Mouse (Mus musculus): ENCODE measurements around the gene Cdk9.

Gene Cdk9

GRCm38 (mm10) chr2:32712934-32713817 is at the start of gene Cdk9:
TSS of gene Cdk9 (minus strand) at chr2:32713076.
- peak; percentile 73 for DNase-seq (ENCODE audit: low read depth, low spot score)

- no peak for DNase-seq (ENCODE audit: low read depth, low spot score)
Measured at GRCm38 (mm10) chr2:32761859-32762258, 49.0 kb upstream of the Cdk9 start.

- DNase-seq (ENCODE audit: low read depth, low spot score): no peak
Measured at GRCm38 (mm10) chr2:32761361-32761760, 48.5 kb upstream of the Cdk9 start.

- no peak for DNase-seq (ENCODE audit: low read depth, low spot score)
Measured at GRCm38 (mm10) chr2:32759001-32759400, 46.1 kb upstream of the Cdk9 start.

- no peak for DNase-seq (ENCODE audit: low read depth, low spot score)
Measured at GRCm38 (mm10) chr2:32758503-32758902, 45.6 kb upstream of the Cdk9 start.

DNA sequence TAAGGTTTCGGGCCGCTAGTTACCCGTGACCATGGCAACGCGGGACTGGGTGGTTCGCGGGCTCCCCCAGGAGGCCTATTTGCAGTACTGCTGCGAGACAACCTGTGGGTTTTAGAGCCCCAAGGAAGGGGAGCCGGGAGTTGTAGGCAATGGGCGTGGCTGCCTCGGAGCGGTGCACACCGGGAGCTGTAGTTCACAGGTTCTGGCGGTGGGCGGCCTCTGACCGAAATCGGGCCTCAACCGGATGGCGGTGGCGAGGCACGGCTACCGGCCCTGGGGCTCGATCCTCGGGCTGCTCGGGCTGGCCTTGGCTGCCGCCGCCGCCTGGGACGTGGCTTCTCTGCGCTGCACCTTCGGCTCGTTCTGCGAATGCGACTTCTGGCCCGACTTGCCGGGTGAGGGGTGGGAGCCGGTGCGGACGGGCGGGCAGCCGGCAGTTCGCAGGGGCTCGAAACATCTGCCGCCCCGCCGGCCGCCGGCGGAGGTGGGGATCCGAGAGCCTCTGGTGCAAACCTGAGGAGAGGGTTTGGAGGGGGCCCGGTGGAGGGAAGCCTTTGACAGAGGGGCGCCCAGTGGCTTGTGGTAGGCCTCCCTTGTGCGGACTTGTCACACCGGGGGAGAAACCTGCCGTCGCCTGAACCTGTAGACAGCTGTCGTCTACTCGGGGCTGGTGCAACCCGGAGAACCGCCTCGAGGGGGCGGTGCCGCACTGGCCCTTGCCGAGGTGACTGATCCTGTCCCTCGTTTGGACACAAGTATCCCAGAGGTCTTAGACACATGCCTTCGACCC is 44.4 kb upstream of the Cdk9 start, which contains the start of gene Tor2a:
Gene Tor2a, plus strand, starts transcription at position 179 of the 790 bp plus-strand sequence.
- peak; percentile 96 for DNase-seq (ENCODE audit: low read depth, low spot score)

- DNase-seq (ENCODE audit: low read depth, low spot score): no peak
Measured at GRCm38 (mm10) chr2:32756674-32757055, 43.8 kb upstream of the Cdk9 start.

DNA sequence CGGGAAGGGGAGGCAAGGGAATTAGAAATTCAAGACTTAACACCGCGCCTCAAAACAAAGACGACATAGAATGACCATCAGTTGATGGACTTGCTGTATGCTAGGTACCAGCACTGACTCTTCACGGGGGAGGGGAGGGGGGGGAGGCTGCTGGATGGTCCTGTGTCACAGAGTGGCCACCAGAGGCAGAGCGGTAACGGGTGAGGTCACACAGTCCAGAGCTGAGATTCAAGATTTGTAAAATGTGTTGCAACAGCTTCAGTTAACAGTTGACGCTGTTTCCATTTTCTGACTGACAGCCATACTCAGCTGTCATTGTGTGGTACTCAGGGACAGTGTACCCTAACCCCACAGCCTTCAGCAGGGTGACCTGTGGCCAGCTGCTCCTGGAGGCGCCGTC is 39.3 kb upstream of the Cdk9 start:
- DNase-seq (ENCODE audit: low read depth, low spot score): no peak

- DNase-seq (ENCODE audit: low read depth, low spot score): no peak
Measured at GRCm38 (mm10) chr2:32751665-32752033, 38.8 kb upstream of the Cdk9 start.

GRCm38 (mm10) chr2:32750887-32751664 is 38.2 kb upstream of the Cdk9 start:
- no peak for DNase-seq (ENCODE audit: low read depth, low spot score)

DNA sequence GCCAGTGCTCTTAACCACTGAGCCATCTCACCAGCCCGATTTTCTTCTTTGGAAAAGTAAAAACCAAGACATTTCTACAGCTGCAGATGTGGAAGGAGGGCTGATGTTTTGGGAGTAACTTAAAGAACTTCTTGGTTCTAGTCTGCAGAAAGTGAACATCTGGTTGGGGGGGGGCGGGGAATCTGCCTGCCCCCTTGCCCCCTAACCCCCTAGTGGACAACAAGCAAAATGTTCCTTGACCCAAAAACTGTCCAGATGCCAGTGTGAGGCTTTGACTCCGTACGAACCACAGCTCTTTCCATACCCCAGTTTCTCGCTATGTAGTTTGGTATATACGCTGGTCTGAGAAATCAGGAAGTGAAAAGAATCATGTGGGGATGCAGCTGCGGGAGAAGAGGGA is 37.3 kb upstream of the Cdk9 start:
- no peak for DNase-seq (ENCODE audit: low read depth, low spot score)

GRCm38 (mm10) chr2:32749082-32749481 is 36.2 kb upstream of the Cdk9 start:
- no peak for DNase-seq (ENCODE audit: low read depth, low spot score)

GRCm38 (mm10) chr2:32744272-32744982 is 31.6 kb upstream of the Cdk9 start:
- DNase-seq (ENCODE audit: low read depth, low spot score): no peak

DNA sequence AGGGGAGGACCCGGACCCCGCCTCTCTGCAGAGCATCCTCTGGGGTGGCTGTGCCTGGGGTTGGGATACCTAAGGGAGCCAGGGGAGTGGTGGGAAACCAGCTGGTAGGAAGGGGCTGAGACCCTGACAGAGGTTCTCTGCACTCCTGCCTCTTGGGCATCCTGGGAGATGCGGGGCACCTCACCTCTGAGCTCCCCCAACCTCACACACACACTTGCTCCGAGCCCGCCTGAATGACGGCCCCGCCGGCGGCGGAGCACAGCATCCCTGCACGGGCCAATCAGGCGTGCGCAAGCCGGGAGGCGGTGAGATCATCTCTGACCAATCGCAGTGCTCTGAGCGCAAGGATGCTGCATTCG is 29.3 kb upstream of the Cdk9 start:
- peak; percentile 82 for DNase-seq (ENCODE audit: low read depth, low spot score)

DNA sequence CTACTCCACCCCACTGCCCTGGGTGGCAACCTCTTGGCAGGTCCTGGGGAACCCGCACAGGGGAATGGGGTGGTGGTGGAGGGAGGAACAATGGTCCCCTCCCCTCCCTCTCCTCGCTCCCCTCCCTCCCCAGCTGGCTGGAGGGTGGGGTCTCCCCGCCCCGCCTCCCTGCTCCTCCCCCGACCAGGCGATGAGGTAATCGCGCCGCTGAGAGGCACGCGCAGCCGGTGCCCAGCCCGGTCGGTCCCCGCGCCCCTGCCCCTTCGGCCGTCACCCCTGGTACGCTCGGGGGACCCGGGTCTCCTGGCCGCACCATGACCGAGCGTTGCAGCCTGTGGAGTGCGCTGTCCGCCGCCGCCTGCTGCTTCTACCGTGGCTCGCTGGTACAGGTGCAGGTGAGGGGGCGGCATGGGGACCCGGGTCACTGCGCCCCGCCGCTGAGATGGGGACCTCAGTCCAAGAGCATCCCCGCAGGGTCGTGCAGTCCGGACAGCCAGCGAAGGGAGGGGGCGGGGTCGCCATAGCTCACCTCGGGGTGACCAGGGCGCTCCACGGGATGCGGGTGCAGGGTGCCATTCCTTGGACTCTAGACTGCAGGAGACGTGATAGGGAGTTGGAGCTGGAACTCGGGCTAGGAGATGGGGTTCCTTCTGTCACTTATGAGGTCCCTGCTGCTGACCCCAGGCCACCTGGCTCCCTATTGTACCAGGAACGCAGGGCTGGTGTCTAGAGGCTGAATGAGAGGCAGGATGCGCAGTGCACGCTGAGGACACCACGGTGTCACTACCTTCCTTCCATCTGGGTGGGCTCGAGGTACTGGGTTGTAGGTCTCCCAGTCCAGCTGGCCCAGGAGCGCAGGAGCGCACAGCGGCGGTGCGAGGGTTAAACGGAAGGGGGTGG is 28.6 kb upstream of the Cdk9 start:
- DNase-seq (ENCODE audit: low read depth, low spot score): no peak

DNA sequence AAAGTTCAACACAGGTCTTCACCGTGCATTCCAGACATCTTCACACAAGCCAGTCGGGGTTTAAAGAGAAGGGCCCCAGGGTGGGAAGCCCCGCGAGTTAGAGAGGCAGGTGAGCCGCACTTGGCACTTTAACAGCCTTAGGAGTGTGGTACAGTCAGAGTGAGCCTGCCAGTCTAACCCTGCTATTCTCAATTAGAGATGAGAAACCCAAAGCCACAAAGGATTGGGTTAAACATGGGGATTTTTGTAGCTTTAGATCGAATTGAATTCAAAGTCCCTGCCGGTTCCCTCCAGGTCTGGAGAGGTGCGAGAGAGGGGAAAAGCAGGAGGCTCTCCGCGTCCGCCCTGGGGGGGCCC is 28.0 kb upstream of the Cdk9 start, which contains the start of gene 6330409D20Rik:
Gene 6330409D20Rik, minus strand, starts transcription at position 101 of the 357 bp plus-strand sequence.
- DNase-seq (ENCODE audit: low read depth, low spot score): no peak

- no peak for DNase-seq (ENCODE audit: low read depth, low spot score)
Measured at GRCm38 (mm10) chr2:32739311-32739710, 26.4 kb upstream of the Cdk9 start.

GRCm38 (mm10) chr2:32737008-32737407 is 24.1 kb upstream of the Cdk9 start:
- no peak for DNase-seq (ENCODE audit: low read depth, low spot score)

- DNase-seq (ENCODE audit: low read depth, low spot score): no peak
Measured at GRCm38 (mm10) chr2:32736306-32736829, 23.5 kb upstream of the Cdk9 start.

DNA sequence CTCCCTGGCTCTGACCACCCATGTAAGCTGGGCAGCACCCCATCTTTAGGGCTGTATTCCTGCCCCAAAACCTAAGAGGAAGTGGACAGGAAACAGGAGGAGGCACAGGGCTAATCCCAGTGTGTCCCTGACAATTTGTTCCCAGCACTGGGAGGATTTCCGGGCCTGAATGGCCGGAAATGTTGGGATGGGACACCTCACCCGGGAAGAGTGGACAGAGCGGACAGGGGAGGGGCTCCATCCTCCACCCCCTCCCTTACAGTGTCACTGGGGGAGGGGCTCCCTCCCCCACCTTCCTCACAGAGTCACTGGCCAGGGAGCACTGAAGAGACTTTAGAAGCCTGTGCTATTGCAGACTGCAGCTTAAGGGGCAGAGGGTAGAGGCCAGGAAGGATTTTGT is 22.1 kb upstream of the Cdk9 start:
- DNase-seq (ENCODE audit: low read depth, low spot score): no peak
